Mouse (Mus musculus) ovary, adult 10 weeks (tissue): Measurements from ENCODE around the gene Sh3glb2. TPM values are rescaled to one million over a fixed set of nuclear protein-coding genes. Genes with fewer than 3 reads are reported as not detected.

Experiments used
- polyA plus RNA-seq: library from polyadenylated mRNA; stranded (reverse); fragments of 350-450 nt; fragmentation: Illumina TruSeq; extraction: RNeasy Lipid Tissue Mini Kit (QIAGEN cat#74804); gene quantifications from one replicate; pipeline ENCODE4 v1.2.3, GENCODE M21; 2014

The Sh3glb2 gene
- not detected for polyA plus RNA-seq

DNA sequence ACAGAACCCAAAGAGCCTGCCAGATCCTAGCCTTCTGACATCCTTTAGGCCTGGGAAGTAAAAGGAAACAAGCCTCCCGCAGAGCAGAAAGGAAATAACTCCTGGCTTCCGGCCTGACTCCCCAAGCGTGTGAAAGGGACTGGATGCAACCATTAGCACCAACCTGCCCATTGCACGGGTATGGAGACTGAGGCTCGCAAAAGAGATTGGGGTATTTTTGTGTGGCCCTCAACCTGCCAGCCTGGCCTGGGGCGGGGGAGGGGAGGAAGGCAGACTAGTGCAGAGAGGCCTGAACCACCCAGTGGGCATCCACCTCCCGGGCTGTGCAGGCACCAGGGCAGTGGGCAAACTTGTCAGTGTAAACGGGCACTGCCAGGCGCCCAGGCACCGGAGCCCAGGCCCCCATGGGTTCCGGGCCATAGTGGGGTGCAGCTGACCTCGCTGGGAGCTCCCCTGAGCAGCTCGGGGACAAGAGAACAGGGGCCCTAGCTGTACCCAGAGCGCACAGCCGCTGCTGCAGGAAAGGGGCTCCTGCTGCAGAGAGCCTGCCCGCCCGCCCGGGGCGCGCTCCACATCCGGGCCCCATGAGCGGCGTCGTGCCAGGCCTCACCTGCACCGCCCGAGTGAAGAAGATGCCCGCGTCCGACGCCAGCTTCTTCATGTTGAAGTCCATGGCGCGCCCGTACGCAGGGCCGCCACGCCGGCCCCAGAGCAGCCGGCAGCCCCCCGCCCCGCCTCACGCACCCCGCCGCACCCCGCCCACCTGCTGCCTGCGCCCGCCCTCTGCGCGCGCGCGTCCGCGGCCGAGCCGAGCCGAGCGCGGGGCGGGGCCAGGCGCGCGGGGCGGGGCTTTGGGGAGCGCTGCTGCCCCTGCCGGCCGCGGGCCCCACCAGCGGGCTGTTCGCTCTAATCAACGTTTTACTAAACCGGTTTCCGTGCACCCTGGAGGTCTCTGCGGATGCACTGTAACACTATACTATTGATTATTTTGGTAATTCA, at the start of gene Sh3glb2:
Gene Sh3glb2, minus strand, starts transcription at position 805 of the 999 bp plus-strand sequence.

GRCm38 (mm10) chr2:30392114-30392576, 33.0 kb upstream of the Sh3glb2 start, which contains the start of gene Dolpp1:
Gene Dolpp1, plus strand, starts transcription at chr2:30392254.

DNA sequence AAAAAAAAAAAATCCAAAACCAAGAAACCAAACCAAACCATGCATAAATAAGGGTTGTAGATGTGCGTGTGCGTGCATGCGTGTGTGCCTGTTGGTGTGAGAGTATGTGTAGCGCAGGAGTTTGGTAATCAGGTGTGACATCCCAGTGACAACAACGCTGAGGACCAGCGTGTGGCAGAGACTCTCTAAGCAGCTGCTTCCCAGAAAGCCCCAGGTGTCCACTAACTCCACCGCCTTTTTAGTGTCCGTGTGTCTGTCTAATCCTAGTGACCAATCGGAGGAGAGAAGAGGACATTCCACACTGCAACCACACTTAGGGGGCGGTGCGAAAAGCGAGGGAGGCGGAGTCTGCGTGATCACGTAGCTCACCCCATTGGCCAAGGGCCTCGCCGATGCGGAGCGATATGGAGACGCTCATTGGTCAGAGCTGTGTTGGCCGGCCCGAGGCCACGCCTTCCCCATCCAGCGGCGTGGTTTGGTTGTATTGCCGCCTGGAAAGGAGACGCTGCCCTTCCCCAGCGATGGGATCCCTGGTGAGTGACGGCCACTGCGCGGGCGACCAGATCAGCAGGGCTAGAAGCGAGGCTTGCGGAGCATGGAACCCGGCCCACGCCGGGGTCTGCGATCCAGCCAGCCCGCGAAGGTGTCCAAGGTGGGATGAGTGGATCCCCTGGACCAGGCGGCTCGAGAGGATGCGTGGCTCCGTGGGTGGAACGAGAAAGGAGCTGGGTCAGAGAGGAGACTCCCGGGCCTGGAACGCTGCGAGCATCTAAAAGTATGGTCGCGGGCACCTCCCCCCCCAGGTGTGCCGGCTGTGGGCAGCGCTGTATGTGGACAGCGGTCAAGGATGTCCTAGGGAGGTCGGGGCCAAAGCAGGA, 4.9 kb upstream of the Sh3glb2 start, which contains the start of gene Miga2:
Gene Miga2, plus strand, starts transcription at position 461 of the 878 bp plus-strand sequence.

Other genes starting within 250 kb of the Sh3glb2 start
- gene Zer1, start 234.8 kb downstream of the Sh3glb2 start, polyA plus RNA-seq: 1.5 TPM
- 11.6 TPM for gene Tbc1d13, start 225.6 kb downstream of the Sh3glb2 start, polyA plus RNA-seq
- gene Endog, start 187.8 kb downstream of the Sh3glb2 start, polyA plus RNA-seq: not detected
- 1.5 TPM for gene Spout1, start 180.9 kb downstream of the Sh3glb2 start, polyA plus RNA-seq
- 0.31 TPM for gene Kyat1, start 153.5 kb downstream of the Sh3glb2 start, polyA plus RNA-seq
- gene Lrrc8a, start 121.6 kb downstream of the Sh3glb2 start, polyA plus RNA-seq: 2.5 TPM
- gene Gm28035, start 118.8 kb downstream of the Sh3glb2 start, polyA plus RNA-seq: not detected
- gene Phyhd1, start 93.1 kb downstream of the Sh3glb2 start, polyA plus RNA-seq: 2.3 TPM
- gene Gm28038, start 78.3 kb downstream of the Sh3glb2 start, polyA plus RNA-seq: 7.3 TPM
- 6.8 TPM for gene Dolk, start 73.0 kb downstream of the Sh3glb2 start, polyA plus RNA-seq
- gene Nup188, start 72.9 kb downstream of the Sh3glb2 start, polyA plus RNA-seq: 31.1 TPM
- 0.29 TPM for gene Miga2, start 4.9 kb upstream of the Sh3glb2 start, polyA plus RNA-seq
- gene Dolpp1, start 32.9 kb upstream of the Sh3glb2 start, polyA plus RNA-seq: not detected
- gene Crat, start 56.5 kb upstream of the Sh3glb2 start, polyA plus RNA-seq: 4.6 TPM
- gene Ptpa, start 56.7 kb upstream of the Sh3glb2 start, polyA plus RNA-seq: 2.7 TPM
- 0.31 TPM for gene Ier5l, start 114.9 kb upstream of the Sh3glb2 start, polyA plus RNA-seq
- 1.9 TPM for gene Cstad, start 235.7 kb upstream of the Sh3glb2 start, polyA plus RNA-seq